Mouse (Mus musculus) heart, postnatal 0 days (tissue): ENCODE measurements around the gene Eif4enif1. TPM values are rescaled to one million over a fixed set of nuclear protein-coding genes. Genes with fewer than 3 reads are reported as not detected.

ENCODE experiments used
- ATAC-seq: fragments of 200-750 bp; cut with Nextera tagmentation; 2 replicates; pipeline ENCODE4 v1.8.0; 2017; ENCODE audit warnings: low read depth, moderate number of reproducible peaks, moderate library complexity; ENCODE audit not compliant: insufficient read depth
- DNase-seq: peaks from one replicate; pipeline ENCODE4 v3.0.0-alpha.2; 2016; ENCODE audit warnings: low spot score
- H3K27ac ChIP-seq: fragments of 300-500 bp; sonication (generic); 2 replicates; pipeline ENCODE4 v1.5.1; 2014; ENCODE audit warnings: low read depth, mild to moderate bottlenecking
- H3K27me3 ChIP-seq: fragments of 300-500 bp; sonication (generic); 2 replicates; pipeline ENCODE4 v1.6.1; 2014; ENCODE audit warnings: low read length, mixed read lengths; ENCODE audit not compliant: control insufficient read depth, insufficient read depth
- H3K36me3 ChIP-seq: fragments of 300-500 bp; sonication (generic); replicated peaks from 2 replicates; pipeline ENCODE4 v1.6.1; 2014; ENCODE audit warnings: low read length, mixed read lengths; ENCODE audit not compliant: control insufficient read depth, insufficient read depth
- H3K4me1 ChIP-seq: fragments of 300-500 bp; sonication (generic); 2 replicates; pipeline ENCODE4 v1.6.1; 2014; ENCODE audit warnings: antibody characterized with exemption; ENCODE audit not compliant: control insufficient read depth, insufficient read depth
- H3K4me2 ChIP-seq: fragments of 300-500 bp; sonication (generic); 2 replicates; pipeline ENCODE4 v1.6.1; 2014; ENCODE audit warnings: low read depth, mild to moderate bottlenecking, low read length, moderate library complexity
- H3K4me3 ChIP-seq: fragments of 300-500 bp; sonication (generic); 2 replicates; pipeline ENCODE4 v1.5.1; 2014; ENCODE audit warnings: low read depth, low read length
- H3K9ac ChIP-seq: fragments of 300-500 bp; sonication (generic); replicated peaks from 2 replicates; pipeline ENCODE4 v1.6.1; 2014; ENCODE audit warnings: low read depth, low read length, mixed read lengths
- H3K9me3 ChIP-seq: fragments of 300-500 bp; sonication (generic); replicated peaks from 2 replicates; pipeline ENCODE4 v1.6.1; 2016; ENCODE audit warnings: low read length; ENCODE audit not compliant: control insufficient read depth
- CTCF ChIP-seq: IDR thresholded peaks from 2 replicates; pipeline ENCODE4 v1.5.1; 2016; ENCODE audit warnings: antibody characterized with exemption, control low read depth, low read depth
- EP300 ChIP-seq: IDR thresholded peaks from 2 replicates; pipeline ENCODE4 v1.6.1; 2016; ENCODE audit warnings: antibody characterized with exemption, low read depth
- WGBS: fragments of 180-500 bp; shearing (Covaris S2); extraction: QIAGEN DNeasy Blood & Tissue Kit; methylation state at CpG from one replicate; pipeline ENCODE4 v1.1.7; 2014; 5-methylcytosine and 5-hydroxymethylcytosine counted together
- polyA plus RNA-seq: library from polyadenylated mRNA; unstranded; fragments of >200 nt; fragmentation: Nextera tagmentation; extraction: Ambion mirVana; gene quantifications from 2 replicates; pipeline ENCODE4 v1.2.1, GENCODE M21; 2015
- total RNA-seq: library from RNA; depleted of rRNA; stranded (reverse); fragments of >200 nt; gene quantifications from 2 replicates; pipeline ENCODE4 v1.2.3, GENCODE M21; 2014; ENCODE audit warnings: low replicate concordance

Gene Eif4enif1
- total and polyA plus RNA-seq, 2 experiments from 2014 or later, result 19.0 to 34.4 TPM

DNA sequence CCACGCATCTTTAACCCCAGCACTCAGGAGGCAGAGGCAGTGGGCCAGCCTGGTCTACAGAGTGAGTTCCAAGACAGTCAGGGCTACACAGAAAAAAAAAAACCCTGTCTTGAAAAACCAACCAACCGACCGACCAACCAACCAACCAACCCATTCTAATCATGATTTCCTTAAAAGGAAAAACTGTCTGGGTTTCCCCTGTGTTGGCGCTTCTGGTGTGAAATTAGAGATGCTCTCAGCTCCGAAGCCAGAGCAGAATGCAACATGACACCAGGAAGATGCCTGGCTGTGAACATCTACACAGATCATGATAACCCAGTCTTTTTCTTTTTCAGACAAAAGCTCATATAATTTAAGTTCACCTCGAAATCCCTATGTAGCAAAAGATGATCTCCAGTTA, 80.7 kb downstream of the Eif4enif1 start:
- DNase-seq (no peak), ATAC-seq (no peak)
- 88% methylated on average over 6 of the region's 6 CpGs for WGBS
- no peak overlapping the region for H3K9ac ChIP-seq
- TF ChIP-seq EP300, result no peak
- no peak for TF ChIP-seq CTCF
- no peaks in the 10 kb centered on the region for H3K36me3 ChIP-seq
- H3K4me1 ChIP-seq, result no peaks in the 10 kb centered on the region
- H3K9me3 ChIP-seq, result peaks cover 9% of the 10 kb centered on the region
- H3K4me2 ChIP-seq, result no peak overlapping the region
- H3K27ac ChIP-seq, result no peak overlapping the region
- no peaks in the 10 kb centered on the region for H3K27me3 ChIP-seq
- no peak overlapping the region for H3K4me3 ChIP-seq

DNA sequence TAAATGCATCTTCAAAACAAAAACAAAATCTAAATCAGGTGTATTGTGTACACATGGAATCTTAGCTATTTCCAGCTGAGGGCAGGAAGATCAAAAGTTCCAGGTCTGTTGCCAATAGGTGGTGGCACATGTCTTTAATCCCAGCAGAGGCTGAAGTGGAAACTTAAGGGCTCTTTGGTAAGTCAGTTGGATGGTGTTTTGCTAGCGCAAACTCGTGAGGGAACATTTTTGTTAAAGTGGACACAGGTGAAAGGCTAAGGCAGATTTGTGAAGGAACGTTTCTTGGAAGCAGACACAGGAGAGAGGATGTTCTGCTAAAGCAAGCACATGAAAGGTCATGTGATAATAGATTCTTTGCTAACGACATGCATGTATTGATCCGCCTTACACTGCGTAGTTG, 81.5 kb downstream of the Eif4enif1 start:
- DNase-seq, result no peak
- peaks cover 9% of the 10 kb centered on the region for H3K9me3 ChIP-seq
- ATAC-seq, result no peak
- H3K4me1 ChIP-seq, result peaks cover 4% of the 10 kb centered on the region; the same call in 1 of the 2 replicates
- no peak overlapping the region for H3K27ac ChIP-seq
- TF ChIP-seq EP300 (no peak), CTCF (no peak)
- 87% methylated on average over 6 of the region's 6 CpGs for WGBS
- H3K27me3 ChIP-seq, result no peaks in the 10 kb centered on the region
- no peak overlapping the region for H3K4me2 ChIP-seq
- no peak overlapping the region for H3K9ac ChIP-seq
- H3K4me3 ChIP-seq, result no peak overlapping the region
- H3K36me3 ChIP-seq, result no peaks in the 10 kb centered on the region

DNA sequence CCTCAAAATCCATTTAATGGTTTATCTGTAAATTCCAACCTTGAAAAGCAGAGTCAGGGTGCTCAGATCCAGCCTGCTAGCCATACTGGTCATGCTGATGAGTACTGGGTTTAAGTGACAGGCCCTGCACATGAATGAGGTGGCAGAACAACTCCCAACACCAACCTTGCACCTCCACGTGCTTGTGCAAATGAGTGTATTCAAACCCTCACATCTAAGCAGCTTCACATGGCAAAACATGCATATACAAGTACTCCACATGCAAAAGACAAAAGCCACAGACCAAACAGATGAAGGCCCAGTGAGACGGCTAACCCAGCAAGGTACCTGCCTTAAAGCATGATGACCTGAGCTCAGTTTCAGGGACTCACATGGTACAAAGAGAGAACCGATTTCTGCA, 83.7 kb downstream of the Eif4enif1 start:
- H3K27me3 ChIP-seq, result no peaks in the 10 kb centered on the region
- no peak overlapping the region for H3K4me3 ChIP-seq
- no peak overlapping the region for H3K4me2 ChIP-seq
- no peak overlapping the region for H3K9ac ChIP-seq
- TF ChIP-seq EP300, result no peak
- no peak for TF ChIP-seq CTCF
- ATAC-seq, result no peak
- peaks cover 7% of the 10 kb centered on the region for H3K9me3 ChIP-seq
- H3K4me1 ChIP-seq, result peaks cover 5% of the 10 kb centered on the region
- no peaks in the 10 kb centered on the region for H3K36me3 ChIP-seq
- H3K27ac ChIP-seq, result no peak overlapping the region
- WGBS, result 75% methylated on average over 3 of the region's 3 CpGs
- no peak for DNase-seq

DNA sequence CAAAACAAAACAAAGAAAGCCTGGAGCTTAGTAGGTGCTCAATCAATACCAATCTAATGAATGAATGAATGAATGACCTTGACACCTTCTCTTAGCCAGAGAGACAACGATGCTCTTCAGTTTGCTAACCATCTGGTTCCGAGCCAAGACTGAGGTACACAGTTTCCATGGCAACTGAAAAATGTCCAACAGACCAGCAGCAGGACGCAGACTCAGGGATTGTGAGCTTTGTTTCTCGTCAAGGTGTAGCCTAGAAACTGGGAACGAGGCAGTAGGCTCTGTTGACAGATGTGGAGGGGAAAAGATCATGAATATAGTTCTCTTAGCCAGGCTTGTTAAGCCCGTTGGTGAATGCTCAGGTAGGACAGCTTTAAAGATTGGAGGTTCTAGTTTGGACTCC, 84.9 kb downstream of the Eif4enif1 start:
- H3K27me3 ChIP-seq, result no peaks in the 10 kb centered on the region
- no peak overlapping the region for H3K4me2 ChIP-seq
- no peak for TF ChIP-seq EP300
- no peak for TF ChIP-seq CTCF
- 63% methylated on average over 6 of the region's 6 CpGs for WGBS
- no peak overlapping the region for H3K4me3 ChIP-seq
- H3K36me3 ChIP-seq, result no peaks in the 10 kb centered on the region
- ATAC-seq (no peak), DNase-seq (no peak)
- no peak overlapping the region for H3K27ac ChIP-seq
- no peak overlapping the region for H3K9ac ChIP-seq
- no peaks in the 10 kb centered on the region for H3K9me3 ChIP-seq
- peaks cover 16% of the 10 kb centered on the region for H3K4me1 ChIP-seq

DNA sequence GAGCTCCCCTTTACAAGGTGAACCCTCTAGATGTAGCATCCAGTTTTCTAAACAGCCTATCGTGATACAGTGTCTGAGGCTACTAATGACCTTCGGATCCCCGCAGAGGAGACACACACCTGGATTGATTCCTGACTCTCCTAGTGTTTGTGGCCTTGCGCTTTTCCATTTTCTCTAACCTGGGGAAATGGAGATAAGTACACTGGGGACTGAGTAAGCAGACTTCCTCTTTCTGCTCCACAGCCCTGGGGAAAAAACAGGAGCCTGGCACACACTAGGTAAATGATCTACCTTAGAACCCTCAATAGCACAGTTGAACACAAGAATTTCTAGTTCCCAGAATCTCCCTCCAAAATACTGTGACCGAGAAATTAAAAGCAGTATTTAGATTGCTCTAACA, 85.7 kb downstream of the Eif4enif1 start:
- H3K4me2 ChIP-seq, result peak overlapping the region; percentile 97
- no peaks in the 10 kb centered on the region for H3K27me3 ChIP-seq
- peak overlapping the region; percentile 69; the same call in 1 of the 2 replicates for H3K9ac ChIP-seq
- TF ChIP-seq CTCF (no peak), EP300 (no peak)
- H3K36me3 ChIP-seq, result no peaks in the 10 kb centered on the region
- 71% methylated on average over 5 of the region's 5 CpGs for WGBS
- ATAC-seq, result no peak
- peak overlapping the region; percentile 98; the same call in 1 of the 2 replicates for H3K27ac ChIP-seq
- no peak overlapping the region for H3K4me3 ChIP-seq
- H3K9me3 ChIP-seq, result no peaks in the 10 kb centered on the region
- peaks cover 24% of the 10 kb centered on the region for H3K4me1 ChIP-seq
- DNase-seq, result no peak
